Mouse (Mus musculus): ENCODE measurements around the gene 2310030G06Rik. TPM values are rescaled to one million over a fixed set of nuclear protein-coding genes. Genes with fewer than 3 reads are reported as not detected.

The 2310030G06Rik gene
- polyA plus RNA-seq, 1 experiment from 2014 or later, result 2.1 TPM

GRCm38 (mm10) chr9:50722451-50722911, 23.9 kb downstream of the 2310030G06Rik start:
- H3K9ac ChIP-seq (ENCODE audit: low read depth, low read length), result no peak overlapping the region
- 17% methylated on average over 8 of the region's 8 CpGs for WGBS
- peak overlapping the region; percentile 41; the same call in 1 of the 2 replicates for H3K27ac ChIP-seq (ENCODE audit: low read depth, low read length)
- no peaks in the 10 kb centered on the region for H3K9me3 ChIP-seq (ENCODE audit: control insufficient read depth, low read length)
- ATAC-seq, result peak; percentile 54
- H3K36me3 ChIP-seq (ENCODE audit: control insufficient read depth, insufficient read depth, low read length), result no peaks in the 10 kb centered on the region
- no peaks in the 10 kb centered on the region for H3K27me3 ChIP-seq (replicated peaks; ENCODE audit: control insufficient read depth, insufficient read depth, low read length)
- peaks cover 39% of the 10 kb centered on the region for H3K4me1 ChIP-seq (ENCODE audit: control insufficient read depth, insufficient read depth, low read depth, low read length)
- H3K4me3 ChIP-seq (ENCODE audit: low read length), result no peak overlapping the region
- peak overlapping the region; percentile 45 for H3K4me2 ChIP-seq (ENCODE audit: low read length)

GRCm38 (mm10) chr9:50721061-50721460, 25.3 kb downstream of the 2310030G06Rik start:
- 42% methylated on average over 12 of the region's 12 CpGs for WGBS
- no peak overlapping the region for H3K27ac ChIP-seq (ENCODE audit: low read depth, low read length)
- peaks cover 29% of the 10 kb centered on the region for H3K4me1 ChIP-seq (ENCODE audit: control insufficient read depth, insufficient read depth, low read depth, low read length)
- no peak overlapping the region for H3K4me3 ChIP-seq (ENCODE audit: low read length)
- H3K27me3 ChIP-seq (replicated peaks; ENCODE audit: control insufficient read depth, insufficient read depth, low read length), result no peaks in the 10 kb centered on the region
- no peaks in the 10 kb centered on the region for H3K36me3 ChIP-seq (ENCODE audit: control insufficient read depth, insufficient read depth, low read length)
- H3K4me2 ChIP-seq (ENCODE audit: low read length), result no peak overlapping the region
- no peaks in the 10 kb centered on the region for H3K9me3 ChIP-seq (ENCODE audit: control insufficient read depth, low read length)
- no peak overlapping the region for H3K9ac ChIP-seq (ENCODE audit: low read depth, low read length)
- ATAC-seq, result no peak

- H3K27ac ChIP-seq (ENCODE audit: low read depth, low read length), result no peak overlapping the region
- no peaks in the 10 kb centered on the region for H3K36me3 ChIP-seq (ENCODE audit: control insufficient read depth, insufficient read depth, low read length)
- H3K9me3 ChIP-seq (ENCODE audit: control insufficient read depth, low read length), result no peaks in the 10 kb centered on the region
- no peak overlapping the region for H3K4me2 ChIP-seq (ENCODE audit: low read length)
- ATAC-seq, result no peak
- no peaks in the 10 kb centered on the region for H3K27me3 ChIP-seq (replicated peaks; ENCODE audit: control insufficient read depth, insufficient read depth, low read length)
- no peak overlapping the region for H3K4me3 ChIP-seq (ENCODE audit: low read length)
- H3K4me1 ChIP-seq (ENCODE audit: control insufficient read depth, insufficient read depth, low read depth, low read length), result peaks cover 15% of the 10 kb centered on the region
- WGBS, result 81% methylated on average over 4 of the region's 4 CpGs
- no peak overlapping the region for H3K9ac ChIP-seq (ENCODE audit: low read depth, low read length)
Measured at GRCm38 (mm10) chr9:50718878-50719277, 27.5 kb downstream of the 2310030G06Rik start.

GRCm38 (mm10) chr9:50714188-50714587, 32.1 kb downstream of the 2310030G06Rik start:
- H3K4me2 ChIP-seq (ENCODE audit: low read length), result no peak overlapping the region
- no peaks in the 10 kb centered on the region for H3K27me3 ChIP-seq (replicated peaks; ENCODE audit: control insufficient read depth, insufficient read depth, low read length)
- no peaks in the 10 kb centered on the region for H3K4me1 ChIP-seq (ENCODE audit: control insufficient read depth, insufficient read depth, low read depth, low read length)
- no peaks in the 10 kb centered on the region for H3K9me3 ChIP-seq (ENCODE audit: control insufficient read depth, low read length)
- H3K27ac ChIP-seq (ENCODE audit: low read depth, low read length), result no peak overlapping the region
- 65% methylated on average over 4 of the region's 4 CpGs for WGBS
- H3K4me3 ChIP-seq (ENCODE audit: low read length), result no peak overlapping the region
- H3K9ac ChIP-seq (ENCODE audit: low read depth, low read length), result no peak overlapping the region
- peaks cover 6% of the 10 kb centered on the region; the same call in 1 of the 2 replicates for H3K36me3 ChIP-seq (ENCODE audit: control insufficient read depth, insufficient read depth, low read length)
- no peak for ATAC-seq

GRCm38 (mm10) chr9:50711337-50711736, 35.0 kb downstream of the 2310030G06Rik start:
- WGBS, result 88% methylated on average over 4 of the region's 4 CpGs

GRCm38 (mm10) chr9:50709108-50709507, 37.2 kb downstream of the 2310030G06Rik start:
- Histone ChIP-seq H3K27me3 (replicated peaks; ENCODE audit: control insufficient read depth, insufficient read depth, low read length) (no peaks in the 10 kb centered on the region), H3K36me3 (ENCODE audit: control insufficient read depth, insufficient read depth, low read length) (peaks cover 6% of the 10 kb centered on the region; the same call in 1 of the 2 replicates), H3K4me2 (ENCODE audit: low read length) (no peak overlapping the region), H3K27ac (ENCODE audit: low read depth, low read length) (no peak overlapping the region), H3K9ac (ENCODE audit: low read depth, low read length) (no peak overlapping the region), H3K9me3 (ENCODE audit: control insufficient read depth, low read length) (no peaks in the 10 kb centered on the region), H3K4me3 (ENCODE audit: low read length) (no peak overlapping the region), H3K4me1 (ENCODE audit: control insufficient read depth, insufficient read depth, low read depth, low read length) (no peaks in the 10 kb centered on the region)
- 18% methylated on average over 2 of the region's 2 CpGs for WGBS
- ATAC-seq, result no peak

More at GRCm38 (mm10) chr9:50711337-50711736, 35.0 kb downstream of the 2310030G06Rik start:
- Histone ChIP-seq H3K4me2 (ENCODE audit: low read length) (no peak overlapping the region), H3K4me3 (ENCODE audit: low read length) (no peak overlapping the region), H3K27me3 (replicated peaks; ENCODE audit: control insufficient read depth, insufficient read depth, low read length) (no peaks in the 10 kb centered on the region), H3K27ac (ENCODE audit: low read depth, low read length) (no peak overlapping the region), H3K9me3 (ENCODE audit: control insufficient read depth, low read length) (no peaks in the 10 kb centered on the region), H3K36me3 (ENCODE audit: control insufficient read depth, insufficient read depth, low read length) (peaks cover 6% of the 10 kb centered on the region; the same call in 1 of the 2 replicates), H3K4me1 (ENCODE audit: control insufficient read depth, insufficient read depth, low read depth, low read length) (no peaks in the 10 kb centered on the region), H3K9ac (ENCODE audit: low read depth, low read length) (no peak overlapping the region)
- ATAC-seq, result no peak

- Histone ChIP-seq H3K4me3 (ENCODE audit: low read length) (no peak overlapping the region), H3K27me3 (replicated peaks; ENCODE audit: control insufficient read depth, insufficient read depth, low read length) (no peaks in the 10 kb centered on the region), H3K9me3 (ENCODE audit: control insufficient read depth, low read length) (no peaks in the 10 kb centered on the region), H3K9ac (ENCODE audit: low read depth, low read length) (no peak overlapping the region), H3K27ac (ENCODE audit: low read depth, low read length) (no peak overlapping the region), H3K4me1 (ENCODE audit: control insufficient read depth, insufficient read depth, low read depth, low read length) (no peaks in the 10 kb centered on the region; the same call in 1 of the 2 replicates), H3K36me3 (ENCODE audit: control insufficient read depth, insufficient read depth, low read length) (peaks cover 6% of the 10 kb centered on the region), H3K4me2 (ENCODE audit: low read length) (no peak overlapping the region)
- no peak for ATAC-seq
- WGBS, result 38% methylated on average over 6 of the region's 6 CpGs
Measured at GRCm38 (mm10) chr9:50704907-50705306, 41.4 kb downstream of the 2310030G06Rik start.

GRCm38 (mm10) chr9:50700921-50701691, 45.2 kb downstream of the 2310030G06Rik start:
- no peaks in the 10 kb centered on the region for H3K27me3 ChIP-seq (replicated peaks; ENCODE audit: control insufficient read depth, insufficient read depth, low read length)
- H3K36me3 ChIP-seq (ENCODE audit: control insufficient read depth, insufficient read depth, low read length), result peaks cover 4% of the 10 kb centered on the region
- WGBS, result 59% methylated on average over 11 of the region's 11 CpGs
- no peak overlapping the region for H3K9ac ChIP-seq (ENCODE audit: low read depth, low read length)
- no peak overlapping the region for H3K27ac ChIP-seq (ENCODE audit: low read depth, low read length)
- peaks cover 22% of the 10 kb centered on the region for H3K4me1 ChIP-seq (ENCODE audit: control insufficient read depth, insufficient read depth, low read depth, low read length)
- no peak overlapping the region for H3K4me3 ChIP-seq (ENCODE audit: low read length)
- H3K9me3 ChIP-seq (ENCODE audit: control insufficient read depth, low read length), result no peaks in the 10 kb centered on the region
- ATAC-seq, result no peak
- no peak overlapping the region for H3K4me2 ChIP-seq (ENCODE audit: low read length)
